Mouse (Mus musculus) kidney, postnatal 10 days (tissue): ENCODE data around the gene Tex14.
A peak's percentile ranks its signal among the peaks of the same experiment; 100 is the strongest.

Experiments used
- DNase-seq: peaks from one replicate; pipeline ENCODE4 v3.0.0; 2021; ENCODE audit warnings: mixed read lengths

The Tex14 gene

DNA sequence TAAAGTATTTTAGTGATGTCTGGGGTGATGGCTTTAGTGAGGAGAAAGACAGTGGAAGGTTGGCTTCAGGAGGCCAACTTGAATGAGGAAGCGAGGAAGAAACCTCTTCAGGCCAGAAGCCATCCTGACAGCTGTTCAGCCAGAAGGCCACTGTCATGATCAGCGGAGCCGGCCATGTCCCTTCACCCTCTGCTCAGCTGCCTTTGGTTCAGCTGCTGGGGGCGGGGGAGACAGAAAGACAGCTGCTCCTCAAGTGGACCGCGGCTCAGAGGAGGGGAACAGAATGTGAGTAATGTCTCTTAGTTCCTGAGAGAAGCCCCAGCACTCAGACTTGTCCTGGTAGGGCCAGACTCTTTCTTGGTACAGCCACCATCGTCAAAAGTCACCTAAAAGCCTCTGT lies 168.9 kb downstream of the Tex14 start:
- DNase-seq: peak; percentile 55

DNA sequence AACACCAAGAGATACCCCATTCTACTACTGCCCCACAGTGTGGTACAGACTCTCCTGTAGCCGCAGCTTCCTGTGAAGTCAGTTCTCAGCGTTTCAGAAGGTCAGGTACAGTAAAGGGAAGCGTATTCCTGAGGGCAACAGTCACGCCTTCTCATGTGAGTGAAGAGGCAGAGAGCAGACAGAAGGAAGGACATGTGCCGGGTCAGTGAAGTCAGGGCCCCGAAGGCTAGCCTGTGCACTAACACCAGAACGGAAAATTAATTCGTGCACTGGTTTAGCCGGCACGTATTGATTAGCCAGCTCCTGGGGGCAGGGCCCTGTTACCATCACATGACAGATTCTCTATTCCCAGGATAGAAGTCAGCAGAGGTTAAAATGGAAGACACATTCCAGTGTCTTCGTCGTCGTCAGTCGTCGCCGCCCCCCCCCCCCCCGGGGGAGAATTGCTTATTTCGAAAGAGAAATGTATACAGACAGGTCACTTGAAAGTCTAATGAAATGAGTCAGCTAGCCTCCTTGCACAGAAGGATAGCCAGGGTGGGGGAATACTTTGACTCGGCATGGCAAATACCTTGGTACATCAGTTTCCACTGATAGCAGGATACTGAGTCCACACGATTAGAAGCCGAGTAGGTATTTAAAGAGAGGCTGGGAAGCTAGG lies 169.8 kb downstream of the Tex14 start:
- DNase-seq: no peak

- DNase-seq: peak; percentile 61
These were observed 172.9 kb downstream of the Tex14 start for GRCm38 (mm10) chr11:87577601-87578248.

GRCm38 (mm10) chr11:87578249-87578962 lies 173.5 kb downstream of the Tex14 start:
- DNase-seq: peak; percentile 88

DNA sequence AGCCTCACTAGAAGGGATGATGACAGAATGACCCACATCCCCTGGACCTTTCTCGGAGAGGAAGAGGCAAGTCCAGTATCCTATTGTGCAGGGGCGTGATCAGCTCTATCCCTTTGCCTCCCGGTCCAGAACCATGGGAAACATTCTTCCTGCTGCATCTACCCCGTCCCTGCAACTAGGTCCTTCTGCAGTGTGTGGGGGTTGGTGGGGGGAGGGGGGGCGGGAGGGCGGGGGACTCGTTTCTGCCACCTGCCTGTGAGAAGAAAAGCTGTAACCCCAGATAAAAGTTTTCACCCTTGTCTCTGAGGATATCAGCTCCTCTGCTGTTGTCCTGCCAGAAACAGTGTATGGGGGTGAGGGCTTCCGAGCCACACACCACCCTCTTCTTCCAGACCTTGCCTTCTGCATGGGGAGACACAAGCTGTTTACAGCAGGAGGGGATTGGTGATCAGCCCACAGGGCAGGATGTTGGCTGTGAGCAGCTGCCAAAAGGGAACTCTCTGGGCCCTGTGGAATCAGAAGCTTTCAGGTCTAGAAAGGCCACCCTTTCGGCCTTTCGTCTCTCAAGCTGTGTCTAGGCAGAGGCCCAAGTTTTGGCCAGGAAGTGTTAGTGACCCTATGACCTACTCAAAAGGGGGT lies 174.2 kb downstream of the Tex14 start:
- peak; percentile 58 for DNase-seq

GRCm38 (mm10) chr11:87579713-87580112 lies 174.8 kb downstream of the Tex14 start:
- DNase-seq: no peak

GRCm38 (mm10) chr11:87580543-87581085 lies 175.7 kb downstream of the Tex14 start:
- no peak for DNase-seq

DNA sequence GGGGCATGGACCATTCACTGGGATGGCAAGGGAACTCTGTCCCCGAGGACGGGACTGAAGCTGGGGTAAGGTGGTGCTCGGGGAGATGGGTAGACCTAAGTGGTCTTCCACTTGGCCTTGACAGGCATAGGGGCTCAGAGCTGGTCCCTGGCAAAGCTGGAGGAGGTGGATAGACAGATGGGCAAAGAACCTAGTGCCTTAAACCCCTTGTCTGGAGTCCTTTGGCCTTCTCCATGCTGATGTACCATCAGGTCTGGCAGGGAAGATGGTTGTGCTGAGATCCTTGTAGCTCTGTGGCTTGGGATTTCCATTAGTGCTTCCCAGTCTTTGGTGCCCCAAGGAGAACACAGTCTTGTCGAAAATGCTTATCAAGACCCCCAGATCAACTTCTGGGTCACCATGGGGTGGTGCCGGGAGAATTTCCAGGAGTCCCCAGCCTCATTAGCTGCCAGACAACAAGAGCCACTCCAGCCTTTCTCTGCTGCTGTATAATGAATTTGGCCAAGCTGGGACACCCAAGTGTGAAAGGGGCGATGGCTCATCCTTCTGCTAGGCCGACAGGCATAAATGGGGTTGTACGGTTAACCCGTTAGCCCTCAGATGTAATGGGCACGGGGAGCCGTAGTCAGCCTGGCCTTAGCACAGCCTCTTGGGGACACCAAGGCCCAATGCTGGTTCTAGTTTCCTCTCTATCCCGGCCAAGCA lies 176.4 kb downstream of the Tex14 start:
- no peak for DNase-seq

DNA sequence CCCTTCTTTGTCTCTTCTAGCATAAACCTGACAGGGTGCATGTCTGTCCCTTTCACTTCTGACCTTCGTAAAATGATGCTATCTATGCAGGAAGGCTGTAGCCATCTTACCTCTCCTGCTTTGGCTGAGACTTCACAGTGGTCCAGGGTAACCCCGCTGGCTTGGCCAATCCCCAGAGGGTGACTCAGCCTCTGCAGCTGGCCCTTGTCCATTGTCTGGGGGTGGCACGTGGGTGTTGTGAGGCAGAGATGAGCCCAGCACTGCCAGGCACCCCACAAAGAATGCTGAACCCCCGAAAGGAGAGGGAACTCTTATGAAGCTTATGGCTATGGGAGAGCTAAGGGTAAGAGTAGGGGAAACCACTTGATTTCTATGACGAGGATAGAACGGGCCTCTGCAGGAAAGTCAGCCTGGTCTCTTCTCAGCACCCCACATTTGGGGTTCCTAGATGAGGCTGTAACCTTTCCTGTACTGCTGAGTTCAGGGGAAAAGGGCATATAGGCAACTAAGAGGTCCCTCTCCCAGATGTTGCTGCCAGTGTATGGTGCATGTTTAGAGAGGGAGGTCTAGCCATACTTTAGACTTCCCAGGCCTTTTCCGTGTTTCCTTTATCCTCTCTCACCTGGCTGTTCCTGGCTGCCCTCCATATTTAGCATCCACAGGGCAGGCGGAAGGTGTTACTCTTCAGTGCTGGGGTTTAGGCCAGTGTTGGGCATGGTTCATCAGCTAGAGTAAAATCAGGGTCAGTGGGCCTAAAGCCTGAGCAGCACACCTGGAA lies 177.3 kb downstream of the Tex14 start:
- no peak for DNase-seq

DNA sequence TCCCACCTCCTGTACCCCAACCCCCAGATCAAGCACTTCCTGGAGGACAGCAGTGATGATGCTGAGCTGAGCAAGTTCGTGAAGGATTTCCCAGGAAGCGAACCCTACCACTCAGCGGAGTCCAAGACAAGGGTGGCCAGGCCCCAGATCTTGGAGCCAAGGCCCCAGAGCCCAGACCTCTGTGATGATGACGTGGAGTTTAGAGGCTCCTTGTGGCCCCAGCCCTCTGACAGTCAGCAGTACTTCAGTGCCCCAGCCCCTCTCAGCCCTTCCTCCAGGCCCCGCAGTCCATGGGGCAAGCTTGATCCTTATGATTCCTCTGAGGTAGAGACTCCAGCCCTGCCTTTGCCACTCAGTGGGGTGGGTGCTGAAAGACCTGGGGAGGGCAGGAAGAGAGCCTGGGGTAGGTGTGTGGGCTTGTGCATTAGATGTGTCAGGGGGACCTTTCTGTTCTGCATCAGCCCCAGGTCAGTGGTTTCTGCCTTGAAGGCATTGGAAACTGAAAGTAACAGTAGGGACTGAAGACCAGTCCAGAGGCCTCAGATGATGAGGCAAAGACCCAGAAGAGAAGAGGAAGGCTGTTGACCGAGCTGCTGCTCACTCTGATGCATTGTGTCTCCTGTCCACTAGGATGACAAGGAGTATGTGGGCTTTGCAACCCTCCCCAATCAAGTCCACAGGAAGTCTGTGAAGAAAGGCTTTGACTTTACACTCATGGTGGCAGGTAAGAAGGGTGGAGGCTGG lies 178.6 kb downstream of the Tex14 start:
- DNase-seq: no peak

DNA sequence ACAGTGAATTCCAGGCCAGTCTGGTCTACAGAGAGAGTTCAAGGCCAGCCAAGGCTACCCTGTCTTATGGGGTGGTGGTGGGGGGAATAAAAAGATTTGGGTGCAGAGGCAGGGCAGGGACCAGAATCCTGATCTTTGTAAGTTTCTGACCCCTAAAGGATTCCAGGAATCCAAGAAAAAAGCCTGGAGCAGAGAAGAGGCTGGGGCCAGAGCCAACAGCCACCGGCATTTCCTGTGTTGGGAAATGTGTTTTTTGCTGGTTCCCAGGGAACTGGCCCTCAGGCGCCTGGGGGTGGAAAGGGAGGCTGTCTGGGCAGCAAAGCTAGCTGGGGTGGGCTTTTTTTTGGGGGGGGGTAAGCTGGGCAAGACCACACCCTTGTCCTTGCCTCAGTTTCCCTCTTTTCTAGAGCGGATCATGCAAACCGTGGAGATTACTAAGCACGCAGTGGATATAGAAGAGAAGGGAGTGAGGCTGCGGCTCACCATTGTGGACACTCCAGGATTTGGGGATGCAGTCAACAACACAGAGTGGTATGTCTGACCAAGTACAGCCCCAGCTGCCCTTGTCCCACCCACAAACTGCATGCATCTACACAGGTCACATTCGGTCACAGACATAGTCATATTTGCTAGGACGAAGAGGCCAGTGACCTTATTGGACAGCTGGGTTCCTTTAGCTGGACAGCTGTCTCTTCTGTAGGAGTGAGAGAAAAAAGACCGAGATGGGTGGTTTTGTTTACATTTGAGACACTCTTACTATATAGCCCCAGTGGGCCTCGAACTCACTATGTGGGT lies 180.0 kb downstream of the Tex14 start:
- DNase-seq: peak; percentile 78

DNA sequence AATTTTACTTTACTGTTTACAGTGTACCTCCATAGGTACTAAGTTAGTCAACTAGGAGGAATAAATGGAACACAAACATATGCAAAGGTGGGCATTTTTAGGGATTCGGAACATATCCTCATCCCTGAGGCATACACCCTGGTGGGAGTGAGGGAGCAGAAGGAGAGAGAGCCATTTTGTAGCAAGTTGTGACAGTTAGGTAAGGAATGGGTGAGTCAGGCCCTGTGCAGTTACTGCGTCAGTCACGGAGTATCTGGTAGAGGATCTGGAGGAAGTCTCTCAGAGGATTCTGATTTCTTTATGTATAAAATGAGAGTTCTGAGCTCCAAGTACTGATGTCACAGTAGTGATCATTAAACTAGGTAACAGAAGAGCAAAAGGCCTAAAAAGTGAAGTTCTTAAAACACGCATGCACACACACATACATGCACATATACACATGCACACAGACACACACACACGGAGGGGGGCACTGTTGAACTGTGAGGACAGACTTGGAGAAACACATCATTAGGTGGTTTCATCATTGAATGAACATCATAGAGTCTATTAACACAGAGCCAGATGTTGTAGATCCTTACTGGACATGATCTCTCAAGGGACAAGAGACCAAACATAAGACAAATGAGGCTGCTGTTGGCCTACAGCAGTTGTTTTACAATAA lies 182.5 kb downstream of the Tex14 start:
- DNase-seq: no peak

- no peak for DNase-seq
These were observed 184.7 kb downstream of the Tex14 start for GRCm38 (mm10) chr11:87589605-87590004.

DNA sequence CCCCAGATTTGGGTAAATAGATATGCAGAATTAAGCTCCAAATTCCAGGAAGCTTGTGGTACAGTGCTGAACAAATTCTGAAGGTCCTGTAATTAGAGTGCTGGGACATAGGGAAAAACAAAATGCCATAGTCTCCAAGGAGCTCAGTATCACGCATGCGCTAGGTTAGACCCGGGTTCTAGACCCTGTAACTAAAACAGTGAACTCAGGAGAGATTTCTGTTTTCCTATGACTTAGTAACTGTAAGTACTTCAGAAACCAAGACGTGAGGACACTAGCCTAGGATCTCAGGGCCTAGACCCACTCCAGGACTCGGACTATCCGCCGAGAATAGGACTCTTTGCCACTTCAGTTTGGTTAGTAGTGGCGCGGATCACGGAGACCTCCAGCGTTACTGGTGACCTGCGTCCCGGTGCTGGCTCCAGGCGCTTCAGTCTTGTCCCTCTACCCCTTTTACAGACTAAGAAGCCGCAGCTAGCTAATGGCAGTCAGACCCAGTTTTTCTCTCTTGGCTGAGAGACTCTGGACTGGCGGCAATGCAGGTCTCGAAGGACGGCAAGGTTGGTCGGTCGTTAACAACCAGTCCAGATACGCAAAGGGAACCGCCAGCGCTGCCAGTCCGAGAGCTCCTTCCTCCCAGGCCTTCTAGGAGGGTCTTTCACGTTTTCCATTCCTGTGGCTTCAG lies 186.1 kb downstream of the Tex14 start:
- DNase-seq: peak; percentile 59

- DNase-seq: peak; percentile 99
These were observed 186.9 kb downstream of the Tex14 start, which contains the start of gene Mtmr4 for GRCm38 (mm10) chr11:87591526-87592353. Gene Mtmr4 (plus strand): TSS chr11:87592162.

GRCm38 (mm10) chr11:87592354-87592695 lies 187.5 kb downstream of the Tex14 start:
- DNase-seq: no peak

GRCm38 (mm10) chr11:87592713-87593598 lies 188.1 kb downstream of the Tex14 start:
- peak; percentile 59 for DNase-seq
